Mouse (Mus musculus) thymus, adult 2 months (tissue): Measurements from ENCODE around the gene Trim28.

Experiments used
- CTCF ChIP-seq: fragments of 200-500 bp; IDR thresholded peaks from 2 replicates; pipeline ENCODE4 v1.5.1; 2012; ENCODE audit warnings: mild to moderate bottlenecking, control low read depth, low read length, moderate library complexity, borderline replicate concordance; ENCODE audit not compliant: control insufficient read depth, poor library complexity, insufficient read depth; ENCODE audit errors: extremely low read depth
- POLR2A ChIP-seq: fragments of 200-500 bp; IDR thresholded peaks from 2 replicates; pipeline ENCODE4 v1.6.1; 2012; ENCODE audit warnings: mild to moderate bottlenecking, low read length, control low read depth, moderate library complexity; ENCODE audit not compliant: control insufficient read depth, poor library complexity, insufficient read depth; ENCODE audit errors: extremely low read depth

DNA sequence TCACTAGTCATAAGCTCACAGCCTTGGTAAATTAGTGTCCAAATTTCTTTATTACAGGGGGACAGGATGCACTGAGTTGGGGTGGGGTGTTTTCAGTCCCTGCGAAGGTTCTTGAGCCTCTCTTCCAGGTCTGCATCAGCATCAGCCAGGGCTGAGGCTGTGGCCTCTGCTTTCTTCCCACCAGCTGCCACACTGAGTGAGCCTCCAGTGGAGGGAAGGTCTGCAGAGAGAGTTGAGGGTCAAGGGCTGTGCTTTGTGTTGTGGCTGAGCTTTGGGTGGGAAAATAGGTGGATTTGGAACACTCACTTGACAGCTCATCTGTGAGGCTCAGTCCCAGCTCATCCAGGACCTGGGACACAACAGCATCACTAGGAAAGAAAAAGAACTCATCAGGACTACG, 33.1 kb downstream of the Trim28 start:
- TF ChIP-seq CTCF = no peak
- no peak for TF ChIP-seq POLR2A
